Mouse (Mus musculus) liver, postnatal 0 days (tissue): ENCODE measurements around the gene Prnd. TPM values are rescaled to one million over a fixed set of nuclear protein-coding genes. Genes with fewer than 3 reads are reported as not detected.

Experiments
- ATAC-seq: fragments of 200-750 bp; cut with Nextera tagmentation; 2 replicates; pipeline ENCODE4 v1.8.0; 2017; ENCODE audit warnings: mild to moderate bottlenecking, moderate library complexity
- DNase-seq: peaks from one replicate; pipeline ENCODE4 v3.0.0-alpha.2; 2016
- H3K27ac ChIP-seq: fragments of 300-500 bp; sonication (generic); 2 replicates; pipeline ENCODE4 v1.5.1; 2014; ENCODE audit warnings: antibody characterized with exemption, moderate library complexity, mild to moderate bottlenecking, low read depth
- H3K27me3 ChIP-seq: fragments of 300-500 bp; sonication (generic); 2 replicates; pipeline ENCODE4 v1.6.1; 2014; ENCODE audit warnings: low read length, control low read depth, mixed read lengths; ENCODE audit not compliant: insufficient read depth
- H3K36me3 ChIP-seq: fragments of 300-500 bp; sonication (generic); replicated peaks from 2 replicates; pipeline ENCODE4 v1.6.1; 2014; ENCODE audit warnings: mild to moderate bottlenecking, control low read depth, low read length, moderate library complexity, mixed read lengths; ENCODE audit not compliant: insufficient read depth
- H3K4me1 ChIP-seq: fragments of 300-500 bp; sonication (generic); 2 replicates; pipeline ENCODE4 v1.6.1; 2014; ENCODE audit warnings: antibody characterized with exemption, mild to moderate bottlenecking, control low read depth; ENCODE audit not compliant: insufficient read depth
- H3K4me2 ChIP-seq: fragments of 300-500 bp; sonication (generic); 2 replicates; pipeline ENCODE4 v1.6.1; 2014; ENCODE audit warnings: low read depth, mild to moderate bottlenecking, low read length, moderate library complexity, mixed read lengths
- H3K4me3 ChIP-seq: fragments of 300-500 bp; sonication (generic); 2 replicates; pipeline ENCODE4 v1.5.1; 2014; ENCODE audit warnings: low read depth, low read length
- H3K9ac ChIP-seq: fragments of 300-500 bp; sonication (generic); replicated peaks from 2 replicates; pipeline ENCODE4 v1.6.1; 2014; ENCODE audit warnings: mild to moderate bottlenecking, moderate library complexity
- H3K9me3 ChIP-seq: fragments of 300-500 bp; sonication (generic); 2 replicates; pipeline ENCODE4 v1.6.1; 2016; ENCODE audit warnings: mild to moderate bottlenecking, control low read depth, low read length, mixed read lengths
- CTCF ChIP-seq: sonication (generic); IDR thresholded peaks from 2 replicates; pipeline ENCODE4 v1.5.1; 2016; ENCODE audit warnings: antibody characterized with exemption, low read depth
- EP300 ChIP-seq: IDR thresholded peaks from 2 replicates; pipeline ENCODE4 v1.6.1; 2016; ENCODE audit warnings: antibody characterized with exemption, low read depth, mild to moderate bottlenecking
- WGBS: fragments of 180-500 bp; shearing (Covaris S2); extraction: QIAGEN DNeasy Blood & Tissue Kit; methylation state at CpG from one replicate; pipeline ENCODE4 v1.1.7; 2014; ENCODE audit not compliant: insufficient replicate concordance; 5-methylcytosine and 5-hydroxymethylcytosine counted together
- polyA plus RNA-seq: library from polyadenylated mRNA; unstranded; fragments of >200 nt; fragmentation: Nextera tagmentation; extraction: Ambion mirVana; gene quantifications from 2 replicates; pipeline ENCODE4 v1.2.1, GENCODE M21; 2015

Gene Prnd
- polyA plus RNA-seq, 1 experiment from 2014 or later: 0.40 TPM

DNA sequence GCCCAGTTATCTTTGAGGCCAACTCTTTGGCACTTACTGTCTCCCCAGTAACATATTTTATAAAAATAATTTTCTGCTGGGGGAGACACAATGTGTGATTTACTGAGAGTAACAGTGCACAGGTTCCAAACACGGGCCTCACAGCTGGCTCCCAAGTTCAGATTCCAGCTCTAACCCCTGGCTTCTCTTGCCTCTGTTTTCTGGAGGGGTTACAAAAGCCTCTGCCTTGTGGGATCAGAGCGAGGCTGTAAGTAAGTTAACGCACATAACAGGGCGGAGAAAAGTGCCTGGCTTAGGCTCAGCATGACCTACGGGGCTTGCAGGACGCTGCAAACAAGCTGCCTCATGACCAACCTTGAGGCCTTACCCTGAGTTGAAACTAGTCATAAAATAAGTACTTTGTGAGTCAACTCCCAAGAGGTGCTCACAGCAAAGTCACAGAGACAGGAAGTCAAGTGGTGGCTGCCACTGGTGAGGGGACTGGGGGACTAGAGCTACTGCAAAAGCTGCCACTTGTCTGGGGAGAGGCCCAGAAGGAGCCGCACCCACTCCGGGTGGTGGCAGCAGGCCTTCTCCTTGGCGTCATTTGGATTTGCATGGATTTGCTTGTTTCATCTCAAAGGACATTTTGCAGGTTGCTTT lies 54.0 kb downstream of the Prnd start:
- H3K36me3 ChIP-seq: peaks cover 13% of the 10 kb centered on the region
- ATAC-seq (no peak), DNase-seq (no peak)
- no peak overlapping the region for H3K4me2 ChIP-seq
- H3K4me1 ChIP-seq: no peaks in the 10 kb centered on the region
- 74% methylated on average over 9 of the region's 9 CpGs for WGBS
- no peak overlapping the region for H3K4me3 ChIP-seq
- TF ChIP-seq CTCF: no peak
- no peak for TF ChIP-seq EP300
- no peak overlapping the region for H3K9ac ChIP-seq
- H3K9me3 ChIP-seq: no peaks in the 10 kb centered on the region
- no peaks in the 10 kb centered on the region for H3K27me3 ChIP-seq
- no peak overlapping the region for H3K27ac ChIP-seq

DNA sequence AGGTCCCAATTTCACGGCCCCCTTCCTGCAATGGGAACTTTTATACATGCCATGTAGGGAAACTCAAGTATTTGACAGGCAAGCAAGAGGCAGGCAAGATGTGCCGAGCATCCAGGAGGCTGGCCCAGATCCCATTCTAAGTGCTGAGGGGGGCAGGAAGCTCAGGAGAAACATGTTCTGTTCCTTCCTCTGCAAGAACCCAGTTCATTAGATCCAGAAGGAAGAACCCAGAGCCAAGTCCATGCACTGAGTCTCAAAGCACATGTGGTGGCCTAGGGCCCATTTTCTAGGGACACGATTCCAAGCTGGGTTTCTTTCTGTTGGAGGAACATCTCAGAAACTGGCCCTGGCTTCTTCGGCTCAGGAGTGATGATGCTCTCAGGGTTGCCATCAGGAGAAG lies 54.8 kb downstream of the Prnd start:
- Histone ChIP-seq H3K4me1 (no peaks in the 10 kb centered on the region), H3K9ac (no peak overlapping the region), H3K4me3 (no peak overlapping the region), H3K27ac (no peak overlapping the region), H3K36me3 (peaks cover 10% of the 10 kb centered on the region), H3K9me3 (no peaks in the 10 kb centered on the region), H3K27me3 (no peaks in the 10 kb centered on the region), H3K4me2 (no peak overlapping the region)
- no peak for ATAC-seq
- no peak for DNase-seq
- WGBS: 76% methylated on average over 4 of the region's 4 CpGs
- TF ChIP-seq CTCF (no peak), EP300 (no peak)

Other genes starting within 250 kb of the Prnd start
- not detected in 2 replicates for gene Erv3, start 91.1 kb upstream of the Prnd start, polyA plus RNA-seq
- 19.5 and 20.2 TPM in 2 replicates for gene Prnp, start 40.9 kb upstream of the Prnd start, polyA plus RNA-seq
- gene Prn, start 40.9 kb upstream of the Prnd start, polyA plus RNA-seq: not detected in 2 replicates
- gene Rassf2, start 79.4 kb downstream of the Prnd start, polyA plus RNA-seq: 1.9 and 3.0 TPM in 2 replicates
- 9.1 and 10.3 TPM in 2 replicates for gene Slc23a2, start 194.2 kb downstream of the Prnd start, polyA plus RNA-seq